Mouse (Mus musculus) CH12.LX (cell line): Measurements from ENCODE around the gene Dmac2.

ENCODE experiments used
- CTCF ChIP-seq, 2 experiments: IDR thresholded peaks in 1 of 2; conservative IDR thresholded peaks in 1 of 2; 2 replicates each; pipeline ENCODE4 v1.5.1; 2011 to 2012; ENCODE audit warnings: low read depth in 2 of 2, low read length in 2 of 2, improper control_type of control experiment in 1 of 2, inconsistent platforms in 1 of 2, mild to moderate bottlenecking in 1 of 2, moderate library complexity in 1 of 2
- E2F4 ChIP-seq: IDR thresholded peaks from 2 replicates; pipeline ENCODE4 v1.6.1; 2011; ENCODE audit warnings: low read depth, low read length, improper control_type of control experiment; ENCODE audit not compliant: insufficient replicate concordance
- EP300 ChIP-seq: IDR thresholded peaks from 2 replicates; pipeline ENCODE4 v1.6.1; 2011; ENCODE audit warnings: low read length, improper control_type of control experiment
- HCFC1 ChIP-seq: IDR thresholded peaks from 2 replicates; pipeline ENCODE4 v1.6.1; 2012; ENCODE audit warnings: low read depth, mild to moderate bottlenecking, inconsistent platforms, low read length, improper control_type of control experiment
- POLR2A ChIP-seq: IDR thresholded peaks from 2 replicates; pipeline ENCODE4 v1.6.1; 2011; ENCODE audit warnings: low read depth, mild to moderate bottlenecking, improper control_type of control experiment, low read length
- SMC3 ChIP-seq: IDR thresholded peaks from 2 replicates; pipeline ENCODE4 v1.6.1; 2011; ENCODE audit warnings: low read depth, low read length, improper control_type of control experiment
- TCF12 ChIP-seq: IDR thresholded peaks from 2 replicates; pipeline ENCODE4 v1.6.1; 2014; ENCODE audit warnings: low read depth, mild to moderate bottlenecking, inconsistent platforms, low read length, improper control_type of control experiment
- ZC3H11A ChIP-seq: IDR thresholded peaks from 2 replicates; pipeline ENCODE4 v1.6.1; 2012; ENCODE audit warnings: low read depth, mild to moderate bottlenecking, inconsistent platforms, low read length, improper control_type of control experiment

- TF ChIP-seq SMC3 (no peak), E2F4 (no peak), POLR2A (no peak), CTCF (conservative IDR thresholded peaks at IDR 0.05 in 1 of 2, IDR thresholded peaks at IDR 0.05 in 1 of 2; ENCODE audit: low read depth in 2 of 2, low read length in 2 of 2) (no peak), TCF12 (no peak), EP300 (no peak), HCFC1 (no peak), ZC3H11A (no peak)
These were observed 33.1 kb downstream of the Dmac2 start for GRCm38 (mm10) chr7:25652244-25652759.
